Mouse (Mus musculus) heart, embryonic 11.5 days (tissue): Measurements from ENCODE around the gene Stat2. TPM values are rescaled to one million over a fixed set of nuclear protein-coding genes. Genes with fewer than 3 reads are reported as not detected.
A peak's percentile ranks its signal among the peaks of the same experiment; 100 is the strongest.

Experiments used
- ATAC-seq: fragments of 200-750 bp; cut with Nextera tagmentation; replicated peaks from 2 replicates; pipeline ENCODE4 v1.8.0; 2017; ENCODE audit warnings: moderate library complexity; ENCODE audit not compliant: insufficient number of reproducible peaks, low FRiP score, low TSS enrichment
- H3K27ac ChIP-seq: fragments of 300-500 bp; sonication (generic); 2 replicates; pipeline ENCODE4 v1.5.1; 2014; ENCODE audit warnings: mild to moderate bottlenecking, low read depth, low read length
- H3K27me3 ChIP-seq: fragments of 300-500 bp; sonication (generic); 2 replicates; pipeline ENCODE4 v1.6.1; 2014; ENCODE audit warnings: mild to moderate bottlenecking, low read length, mixed read lengths; ENCODE audit not compliant: control insufficient read depth, insufficient read depth
- H3K36me3 ChIP-seq: fragments of 300-500 bp; sonication (generic); 2 replicates; pipeline ENCODE4 v1.6.1; 2014; ENCODE audit warnings: mild to moderate bottlenecking, low read length, moderate library complexity, mixed read lengths; ENCODE audit not compliant: control insufficient read depth, insufficient read depth
- H3K4me1 ChIP-seq: fragments of 300-500 bp; sonication (generic); 2 replicates; pipeline ENCODE4 v1.6.1; 2014; ENCODE audit warnings: low read length; ENCODE audit not compliant: control insufficient read depth, insufficient read depth
- H3K4me2 ChIP-seq: fragments of 300-500 bp; sonication (generic); 2 replicates; pipeline ENCODE4 v1.6.1; 2014; ENCODE audit warnings: mild to moderate bottlenecking, moderate library complexity
- H3K4me3 ChIP-seq: fragments of 300-500 bp; sonication (generic); 2 replicates; pipeline ENCODE4 v1.5.1; 2014; ENCODE audit warnings: low read depth, low read length
- H3K9ac ChIP-seq: fragments of 300-500 bp; sonication (generic); 2 replicates; pipeline ENCODE4 v1.6.1; 2014; ENCODE audit warnings: mild to moderate bottlenecking, low read depth, low read length, moderate library complexity
- H3K9me3 ChIP-seq: fragments of 300-500 bp; sonication (generic); replicated peaks from 2 replicates; pipeline ENCODE4 v1.6.1; 2016; ENCODE audit warnings: low read length; ENCODE audit not compliant: control insufficient read depth
- WGBS: fragments of 180-500 bp; shearing (Covaris S2); extraction: QIAGEN DNeasy Blood & Tissue Kit; methylation state at CpG from one replicate; pipeline ENCODE4 v1.1.7; 2014; ENCODE audit not compliant: insufficient replicate concordance; 5-methylcytosine and 5-hydroxymethylcytosine counted together
- polyA plus RNA-seq: library from polyadenylated mRNA; unstranded; fragments of >200 nt; fragmentation: Nextera tagmentation; extraction: Ambion mirVana; gene quantifications from 2 replicates; pipeline ENCODE4 v1.2.1, GENCODE M21; 2014

Gene Stat2
- polyA plus RNA-seq, 1 experiment from 2014 or later: 8.6 TPM

DNA sequence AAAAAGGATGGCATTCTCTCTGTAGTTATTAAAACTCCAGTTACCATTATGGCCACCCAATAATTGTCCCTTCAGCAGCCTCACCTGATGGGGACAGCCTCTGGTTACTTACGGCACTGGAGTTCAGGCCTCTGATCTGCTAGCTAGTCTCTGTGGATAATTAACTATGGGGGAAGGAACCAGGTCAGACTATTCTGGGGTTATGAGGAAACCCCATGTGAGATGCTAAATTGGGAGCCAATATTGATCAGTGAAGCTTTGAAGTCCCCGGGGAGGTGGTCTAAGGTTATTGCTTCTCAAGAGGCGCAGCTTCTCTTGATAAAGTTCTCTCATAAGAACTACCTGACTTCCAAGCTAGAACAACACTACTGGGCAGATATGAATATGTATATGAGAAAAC, 65.8 kb downstream of the Stat2 start:
- Histone ChIP-seq H3K27me3 (no peaks in the 10 kb centered on the region), H3K27ac (peak overlapping the region; percentile 96), H3K4me1 (peaks cover 30% of the 10 kb centered on the region), H3K9me3 (no peaks in the 10 kb centered on the region), H3K36me3 (no peaks in the 10 kb centered on the region), H3K9ac (no peak overlapping the region), H3K4me3 (no peak overlapping the region), H3K4me2 (peak overlapping the region; percentile 63)
- 84% methylated on average over 3 of the region's 3 CpGs for WGBS
- no peak for ATAC-seq

GRCm38 (mm10) chr10:128336597-128336996, 66.2 kb downstream of the Stat2 start:
- no peaks in the 10 kb centered on the region for H3K27me3 ChIP-seq
- H3K9ac ChIP-seq: peak overlapping the region; percentile 58
- ATAC-seq: no peak

DNA sequence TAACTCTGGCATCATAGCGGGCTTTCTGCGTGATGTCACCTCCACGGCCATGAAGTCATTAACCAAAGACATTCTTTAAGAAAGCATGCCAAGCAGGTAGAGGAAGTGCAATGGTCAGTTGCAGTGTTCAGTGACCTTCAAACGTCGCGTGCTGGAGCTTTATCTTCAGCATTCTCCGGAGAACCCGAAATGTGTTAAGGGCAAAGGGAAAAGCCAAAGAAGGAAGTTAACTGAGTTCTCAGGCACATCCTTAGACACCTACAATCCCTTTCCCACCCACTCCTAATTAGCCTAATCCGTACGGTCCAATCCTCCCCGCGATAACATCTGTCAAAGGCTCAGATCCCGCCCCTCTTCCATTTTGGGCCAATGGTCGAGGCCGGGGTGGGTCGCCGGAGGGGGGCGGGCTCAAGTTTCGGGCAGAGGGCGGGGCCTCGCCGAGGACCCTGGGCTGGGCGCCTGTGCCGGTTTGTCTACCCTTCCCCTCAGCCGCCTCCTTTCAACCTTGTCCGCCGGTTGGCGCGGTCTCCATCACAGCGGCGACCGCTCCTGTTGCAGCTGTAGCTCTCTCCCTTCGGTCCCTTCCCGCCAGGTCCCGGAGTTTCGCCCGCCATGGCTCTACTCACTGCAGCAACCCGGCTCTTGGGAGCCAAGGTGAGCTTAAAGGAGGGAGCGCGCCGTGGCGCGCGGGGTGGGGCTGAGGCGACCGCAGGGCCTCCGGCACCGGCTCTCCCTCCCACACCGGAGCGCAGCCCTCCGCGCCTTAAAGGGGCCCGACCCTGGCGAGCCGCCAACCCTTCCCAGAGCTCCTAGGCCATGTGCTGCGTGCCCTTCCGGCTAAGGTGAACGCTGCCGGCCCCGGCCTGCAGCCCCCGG, 67.2 kb downstream of the Stat2 start, which contains the start of gene Cs:
Cs (plus strand) TSS at position 429 of the 876 bp plus-strand sequence.
- Histone ChIP-seq H3K36me3 (no peaks in the 10 kb centered on the region), H3K27me3 (no peaks in the 10 kb centered on the region), H3K4me3 (peak within 1 kb of the TSS; percentile 75), H3K9me3 (no peaks in the 10 kb centered on the region), H3K4me2 (peak within 1 kb of the TSS; percentile 75), H3K4me1 (peaks cover 35% of the 10 kb centered on the region), H3K27ac (peak within 1 kb of the TSS; percentile 96), H3K9ac (peak within 1 kb of the TSS; percentile 87)
- peak; percentile 98 for ATAC-seq
- WGBS: 1% methylated on average over 61 of the region's 61 CpGs

More at GRCm38 (mm10) chr10:128336597-128336996, 66.2 kb downstream of the Stat2 start:
- Histone ChIP-seq H3K27ac (peak overlapping the region; percentile 96), H3K4me1 (peaks cover 33% of the 10 kb centered on the region), H3K4me3 (peak overlapping the region; percentile 75; the same call in 1 of the 2 replicates), H3K9me3 (no peaks in the 10 kb centered on the region), H3K36me3 (no peaks in the 10 kb centered on the region), H3K4me2 (peak overlapping the region; percentile 63)
- 76% methylated on average over 3 of the region's 3 CpGs for WGBS

- Histone ChIP-seq H3K27ac (peak overlapping the region; percentile 96), H3K4me3 (peak overlapping the region; percentile 75), H3K4me2 (peak overlapping the region; percentile 75), H3K4me1 (peaks cover 38% of the 10 kb centered on the region), H3K27me3 (no peaks in the 10 kb centered on the region), H3K36me3 (no peaks in the 10 kb centered on the region), H3K9ac (peak overlapping the region; percentile 87), H3K9me3 (no peaks in the 10 kb centered on the region)
- 15% methylated on average over 5 of the region's 5 CpGs for WGBS
- ATAC-seq: no peak
These were observed 68.1 kb downstream of the Stat2 start for GRCm38 (mm10) chr10:128338415-128338814.

DNA sequence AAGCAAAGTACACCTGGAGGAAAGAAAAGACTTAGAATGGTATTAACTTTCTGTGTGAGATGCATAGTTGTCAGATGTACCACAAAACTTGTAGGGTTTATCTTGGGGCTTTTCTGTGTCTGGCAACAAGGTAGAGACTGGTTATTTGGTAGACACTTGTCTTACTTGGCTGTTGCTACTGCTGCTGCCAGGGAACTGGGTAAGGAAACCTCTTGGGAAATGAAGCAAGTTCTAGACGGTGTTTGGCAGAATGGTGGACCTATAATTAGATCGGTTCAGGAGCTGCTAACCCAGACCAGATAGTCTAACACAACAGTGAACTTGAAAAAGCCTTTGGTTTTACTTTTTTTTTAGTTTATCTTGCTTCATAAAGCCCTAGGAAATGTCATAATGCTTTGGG, 68.6 kb downstream of the Stat2 start:
- no peaks in the 10 kb centered on the region for H3K36me3 ChIP-seq
- H3K9me3 ChIP-seq: no peaks in the 10 kb centered on the region
- peak overlapping the region; percentile 75 for H3K4me2 ChIP-seq
- no peaks in the 10 kb centered on the region for H3K27me3 ChIP-seq
- peaks cover 41% of the 10 kb centered on the region for H3K4me1 ChIP-seq
- H3K27ac ChIP-seq: peak overlapping the region; percentile 96; the same call in 1 of the 2 replicates
- ATAC-seq: no peak
- 42% methylated on average over 2 of the region's 2 CpGs for WGBS
- peak overlapping the region; percentile 75 for H3K4me3 ChIP-seq
- H3K9ac ChIP-seq: peak overlapping the region; percentile 87; the same call in 1 of the 2 replicates

GRCm38 (mm10) chr10:128340257-128340656, 69.9 kb downstream of the Stat2 start:
- no peak overlapping the region for H3K9ac ChIP-seq
- H3K27ac ChIP-seq: no peak overlapping the region
- H3K4me2 ChIP-seq: peak overlapping the region; percentile 20; the same call in 1 of the 2 replicates
- no peaks in the 10 kb centered on the region for H3K36me3 ChIP-seq
- no peak for ATAC-seq
- 61% methylated on average over 2 of the region's 2 CpGs for WGBS
- no peaks in the 10 kb centered on the region for H3K27me3 ChIP-seq
- H3K9me3 ChIP-seq: no peaks in the 10 kb centered on the region
- H3K4me1 ChIP-seq: peaks cover 51% of the 10 kb centered on the region
- H3K4me3 ChIP-seq: no peak overlapping the region

Other genes starting within 250 kb of the Stat2 start
- 678 and 713 TPM in 2 replicates for gene Naca, start 235.0 kb upstream of the Stat2 start, polyA plus RNA-seq
- gene Ptges3, start 211.6 kb upstream of the Stat2 start, polyA plus RNA-seq: 354 and 377 TPM in 2 replicates
- gene Atp5b, start 187.3 kb upstream of the Stat2 start, polyA plus RNA-seq: 4,523 and 4,948 TPM in 2 replicates
- 10.9 and 21.7 TPM in 2 replicates for gene Baz2a, start 179.0 kb upstream of the Stat2 start, polyA plus RNA-seq
- 36.1 and 38.5 TPM in 2 replicates for gene Rbms2, start 90.3 kb upstream of the Stat2 start, polyA plus RNA-seq
- gene Gls2, start 76.1 kb upstream of the Stat2 start, polyA plus RNA-seq: 0.89 and 1.3 TPM in 2 replicates
- 40.4 and 41.4 TPM in 2 replicates for gene Spryd4, start 58.8 kb upstream of the Stat2 start, polyA plus RNA-seq
- gene Mip, start 44.7 kb upstream of the Stat2 start, polyA plus RNA-seq: not detected in 2 replicates
- 33.1 and 34.2 TPM in 2 replicates for gene Timeless, start 38.5 kb upstream of the Stat2 start, polyA plus RNA-seq
- gene Apon, start 16.5 kb upstream of the Stat2 start, polyA plus RNA-seq: 0.24 TPM in 1 of 2 replicates, not detected in the other
- 0.49 TPM in 1 of 2 replicates, not detected in the other for gene Apof, start 1.9 kb upstream of the Stat2 start, polyA plus RNA-seq
- gene Il23a, start 28.2 kb downstream of the Stat2 start, polyA plus RNA-seq: 0.86 and 0.89 TPM in 2 replicates
- gene Pan2, start 32.8 kb downstream of the Stat2 start, polyA plus RNA-seq: 25.9 and 27.7 TPM in 2 replicates
- 206 and 224 TPM in 2 replicates for gene Cnpy2, start 51.9 kb downstream of the Stat2 start, polyA plus RNA-seq
- gene Cs, start 67.2 kb downstream of the Stat2 start, polyA plus RNA-seq: 424 and 466 TPM in 2 replicates
- 12.6 and 14.0 TPM in 2 replicates for gene Coq10a, start 98.4 kb downstream of the Stat2 start, polyA plus RNA-seq
- gene Ankrd52, start 106.6 kb downstream of the Stat2 start, polyA plus RNA-seq: 9.3 and 11.7 TPM in 2 replicates
- 0.52 TPM in 1 of 2 replicates, not detected in the other for gene Slc39a5, start 130.7 kb downstream of the Stat2 start, polyA plus RNA-seq
- 61.6 and 70.8 TPM in 2 replicates for gene Nabp2, start 140.9 kb downstream of the Stat2 start, polyA plus RNA-seq
- 24.5 and 24.8 TPM in 2 replicates for gene Rnf41, start 141.1 kb downstream of the Stat2 start, polyA plus RNA-seq
- 70.8 and 82.8 TPM in 2 replicates for gene Smarcc2, start 188.7 kb downstream of the Stat2 start, polyA plus RNA-seq
- 1,242 and 1,345 TPM in 2 replicates for gene Myl6, start 223.6 kb downstream of the Stat2 start, polyA plus RNA-seq
- gene Myl6b, start 228.1 kb downstream of the Stat2 start, polyA plus RNA-seq: 3.3 and 5.4 TPM in 2 replicates